Mouse (Mus musculus): ENCODE results near the gene Abca1.

Gene Abca1

DNA sequence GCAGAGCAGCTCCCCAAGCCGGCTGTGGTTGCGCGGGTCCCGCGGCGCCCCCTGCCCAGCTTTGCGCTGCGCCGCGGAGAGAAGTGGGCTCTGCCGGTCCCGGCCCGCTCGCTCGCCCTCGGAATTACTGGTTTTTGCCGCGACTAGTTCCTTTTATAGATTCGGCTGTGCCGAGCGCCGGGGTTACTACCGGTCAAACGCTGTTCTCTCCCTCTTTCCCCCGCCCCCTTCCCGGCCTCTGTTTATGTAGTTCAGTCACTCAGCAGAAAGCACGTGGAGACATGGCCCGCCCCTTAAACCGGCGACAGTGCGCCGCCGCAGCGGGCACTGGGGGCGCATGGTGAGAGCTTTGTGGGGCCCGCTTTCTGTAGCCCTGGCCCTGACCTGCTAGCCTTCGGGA lies at the start of gene Abca1:
Gene Abca1 (minus strand): TSS at position 129 of the 400 bp plus-strand sequence.
- DNase-seq (ENCODE audit: low spot score): peak; percentile 92

GRCm38 (mm10) chr4:53204482-53204881 lies 44.8 kb upstream of the Abca1 start:
- no peak for DNase-seq (ENCODE audit: low spot score)

GRCm38 (mm10) chr4:53203595-53204400 lies 44.1 kb upstream of the Abca1 start:
- DNase-seq (ENCODE audit: low spot score): no peak

DNA sequence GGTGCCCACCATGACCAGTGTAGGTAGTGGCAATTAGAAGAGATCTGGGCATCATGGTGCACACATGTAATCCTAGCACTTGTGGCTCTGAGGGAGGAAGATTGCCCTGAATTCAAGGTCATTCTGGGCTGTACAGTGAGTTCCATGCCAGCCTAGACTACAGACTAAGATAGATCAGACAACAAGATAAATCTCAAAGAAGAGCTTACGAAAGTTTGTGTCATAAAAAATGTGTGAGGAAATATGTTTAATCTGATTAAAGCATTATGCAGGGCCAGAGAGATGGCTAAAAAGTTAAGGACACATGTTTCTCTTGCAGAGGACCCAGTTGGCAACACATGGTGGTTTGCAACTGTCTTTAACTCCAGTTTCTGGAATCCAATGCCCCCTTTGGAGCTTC lies 40.6 kb upstream of the Abca1 start:
- DNase-seq (ENCODE audit: low spot score): no peak

DNA sequence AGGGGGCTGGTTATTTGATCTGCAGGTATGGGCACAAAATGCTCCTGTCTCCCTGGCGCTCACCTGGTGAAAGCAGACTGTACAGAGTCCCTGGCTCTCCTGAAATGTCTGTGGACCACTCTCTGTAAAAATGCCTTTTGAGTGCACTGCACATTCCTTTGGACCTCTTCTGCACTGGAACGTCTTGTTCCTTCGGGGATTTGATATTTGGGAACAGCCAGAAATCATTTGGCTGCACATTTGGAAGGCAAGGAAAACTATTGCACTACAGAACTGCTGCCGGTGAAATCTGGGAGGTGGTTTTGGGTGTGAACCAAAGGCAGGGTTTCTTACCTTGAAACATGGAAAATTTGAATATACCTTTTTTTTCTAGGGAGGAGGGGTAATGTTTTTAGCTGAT lies 38.1 kb upstream of the Abca1 start:
- no peak for DNase-seq (ENCODE audit: low spot score)

DNA sequence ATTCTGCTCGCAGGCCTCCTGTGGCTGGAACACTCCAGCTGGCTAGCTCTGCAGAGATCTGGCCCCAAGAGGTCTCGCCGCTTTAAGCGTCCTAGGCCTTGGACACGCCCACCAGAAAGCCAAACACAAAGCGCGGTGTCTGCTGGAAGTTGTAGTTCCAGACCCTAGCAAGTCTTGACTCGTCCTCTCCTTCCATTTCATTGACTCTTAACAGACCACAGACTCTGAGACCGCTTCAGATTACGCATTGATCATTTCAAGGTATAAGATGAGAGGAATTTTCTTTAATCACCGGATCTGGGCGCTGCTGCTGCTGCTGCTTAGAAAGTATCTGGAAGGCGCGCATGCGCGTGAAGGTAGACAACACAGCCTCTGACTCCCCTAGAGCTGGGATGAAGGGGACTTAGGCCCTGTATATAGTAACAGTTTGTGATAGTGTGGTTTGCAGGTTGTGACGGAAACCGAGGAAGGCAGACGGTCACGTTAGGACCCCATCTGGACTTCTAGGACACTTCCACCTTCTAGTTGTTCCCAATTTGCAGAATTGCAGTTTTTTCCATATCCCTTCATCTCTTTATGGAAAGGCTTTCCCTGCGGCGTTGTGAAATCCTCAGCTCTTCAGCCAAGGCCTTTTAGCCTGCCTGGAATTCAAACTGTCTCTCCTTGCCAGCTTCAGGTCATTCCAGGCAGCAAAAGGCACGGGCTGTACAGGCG lies 36.5 kb upstream of the Abca1 start:
- DNase-seq (ENCODE audit: low spot score): peak; percentile 87

DNA sequence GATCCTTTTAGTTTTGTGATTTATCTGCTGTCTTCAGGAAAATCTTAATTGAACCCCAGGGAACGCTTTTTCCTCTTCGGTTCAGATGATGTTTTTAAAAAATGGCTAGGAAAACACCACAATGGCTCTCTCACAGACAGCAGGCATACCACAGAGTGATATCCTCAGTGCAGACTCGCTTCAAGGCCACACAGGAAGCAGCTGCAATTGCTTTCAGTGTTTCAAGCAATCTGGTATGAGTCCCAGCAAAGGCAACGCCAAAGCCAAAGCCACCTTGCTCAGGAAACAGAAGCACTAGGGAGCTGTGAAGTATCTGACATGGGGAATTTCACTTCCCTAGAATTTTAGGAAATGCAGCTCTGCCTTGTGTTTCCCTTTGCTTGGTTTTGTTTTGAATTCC lies 27.4 kb upstream of the Abca1 start:
- DNase-seq (ENCODE audit: low spot score): peak; percentile 26

DNA sequence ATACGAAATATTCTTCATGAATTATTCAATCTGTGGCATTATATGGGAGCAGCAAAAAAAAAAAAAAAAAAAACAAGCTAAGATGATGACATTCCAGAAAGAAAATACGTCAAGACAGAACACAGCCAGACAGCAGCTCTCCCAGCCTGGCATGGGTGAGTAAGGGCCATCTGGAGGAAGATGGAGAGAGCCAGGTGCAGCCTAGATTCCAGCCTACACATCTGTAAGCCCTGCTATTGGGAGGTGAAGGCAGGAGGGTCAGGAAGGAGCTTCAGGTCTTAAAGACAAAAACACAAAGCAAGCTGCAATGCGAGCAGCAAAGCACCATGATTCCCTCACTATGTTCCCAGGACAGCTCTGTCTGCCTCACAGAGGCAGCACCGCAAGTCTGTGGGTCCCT lies 26.9 kb upstream of the Abca1 start:
- no peak for DNase-seq (ENCODE audit: low spot score)

GRCm38 (mm10) chr4:53186141-53186540 lies 26.4 kb upstream of the Abca1 start:
- DNase-seq (ENCODE audit: low spot score): no peak

DNA sequence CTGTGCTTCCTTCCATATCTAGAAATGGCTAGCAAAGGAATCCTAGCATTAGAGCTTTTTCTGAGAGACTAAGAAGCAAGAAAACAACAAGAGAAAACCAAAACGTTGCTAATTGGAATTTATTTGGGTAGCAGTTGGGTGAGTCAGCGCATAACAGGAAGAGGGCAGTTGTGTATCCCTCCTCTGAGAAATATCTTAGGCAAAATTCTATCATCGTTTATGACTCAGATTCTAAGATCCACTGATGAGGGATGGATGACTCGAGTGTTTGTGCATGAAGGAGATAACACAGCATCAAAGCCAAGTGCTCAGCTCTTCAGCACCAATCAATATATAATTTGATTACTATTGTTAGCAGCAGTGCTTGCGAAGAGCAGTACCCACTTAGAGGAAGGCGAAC lies 21.8 kb upstream of the Abca1 start:
- no peak for DNase-seq (ENCODE audit: low spot score)

DNA sequence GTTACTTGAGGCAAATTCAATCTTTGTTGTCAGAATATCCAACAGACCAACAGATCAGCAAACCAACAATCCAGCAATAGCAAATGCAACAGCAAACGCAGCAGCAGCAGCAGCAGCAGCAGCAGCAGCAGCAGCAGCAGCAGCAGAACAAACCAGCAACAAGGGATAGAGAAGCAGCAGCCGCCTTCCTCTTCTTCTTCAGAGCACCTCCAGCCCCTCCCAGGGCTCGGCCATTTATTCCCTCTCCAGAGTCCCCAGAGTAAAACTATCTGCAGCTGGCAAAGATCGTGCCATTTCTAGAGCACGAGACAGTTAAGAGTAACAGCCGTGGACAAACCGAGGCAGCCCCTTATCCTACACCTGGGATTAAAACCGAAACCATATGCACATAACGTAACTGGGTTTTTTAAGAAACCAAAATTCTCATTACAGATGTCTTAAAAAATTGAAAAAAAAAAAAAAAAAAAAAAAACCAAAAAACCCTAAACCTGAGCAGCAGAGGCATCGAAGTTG lies 19.7 kb upstream of the Abca1 start:
- DNase-seq (ENCODE audit: low spot score): no peak

GRCm38 (mm10) chr4:53178489-53178888 lies 18.8 kb upstream of the Abca1 start:
- no peak for DNase-seq (ENCODE audit: low spot score)

DNA sequence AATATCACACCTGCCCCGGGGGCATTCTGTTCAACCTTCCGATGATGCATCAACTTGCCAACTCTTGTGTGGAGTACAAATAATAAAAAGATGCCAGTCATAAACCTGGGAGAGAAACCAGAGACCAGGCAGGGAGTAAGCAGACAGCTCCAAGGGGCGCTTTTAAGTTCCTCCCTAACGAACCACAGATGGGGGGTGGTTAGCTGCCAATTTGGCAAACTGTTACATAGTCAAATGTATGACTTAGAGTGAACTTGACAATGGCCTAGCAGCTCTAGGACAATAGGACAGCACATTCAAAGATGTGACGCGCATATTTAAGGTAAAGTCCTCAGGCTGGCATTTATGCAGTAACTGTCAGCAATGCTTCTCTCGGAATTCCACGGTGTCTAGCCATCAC lies 18.0 kb upstream of the Abca1 start:
- no peak for DNase-seq (ENCODE audit: low spot score)

DNA sequence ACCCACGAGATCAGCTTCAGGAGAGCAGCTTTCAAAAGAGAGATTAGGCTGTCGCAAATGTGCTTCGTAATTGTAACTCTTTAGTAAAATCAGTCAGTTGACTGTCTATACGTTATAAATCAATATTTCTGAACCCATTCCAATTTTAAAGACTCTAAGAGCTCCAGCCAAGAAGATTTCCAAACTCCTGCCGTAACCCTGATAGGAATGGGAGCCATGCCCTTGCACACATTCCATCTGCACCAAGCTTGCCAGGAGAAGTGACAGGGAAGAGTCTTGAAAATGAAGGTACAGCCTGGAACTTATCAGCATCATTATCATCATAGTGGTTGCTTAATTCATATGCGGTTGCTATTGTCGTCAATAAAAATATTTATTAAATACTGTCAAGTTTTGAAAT lies 15.2 kb upstream of the Abca1 start:
- DNase-seq (ENCODE audit: low spot score): no peak

DNA sequence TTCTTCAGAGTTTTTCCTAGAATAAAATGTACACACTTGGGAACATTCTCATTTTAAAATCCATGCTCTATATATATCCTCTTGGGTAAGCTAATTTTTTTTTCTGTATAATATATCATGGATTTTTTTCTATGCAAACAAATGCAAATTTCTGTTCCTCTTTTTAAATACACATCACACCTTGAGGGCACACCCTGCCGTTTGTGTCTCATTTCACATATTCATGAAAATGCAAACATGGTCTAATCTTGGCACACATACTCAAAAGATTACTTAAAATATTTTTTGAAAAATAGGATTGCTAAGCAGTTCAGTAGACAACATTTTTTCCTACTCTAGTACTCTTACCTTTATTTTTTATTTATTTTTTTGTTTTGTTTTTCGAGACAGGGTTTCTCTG lies 10.7 kb upstream of the Abca1 start:
- no peak for DNase-seq (ENCODE audit: low spot score)

GRCm38 (mm10) chr4:53165231-53165630 lies 5.5 kb upstream of the Abca1 start:
- no peak for DNase-seq (ENCODE audit: low spot score)

DNA sequence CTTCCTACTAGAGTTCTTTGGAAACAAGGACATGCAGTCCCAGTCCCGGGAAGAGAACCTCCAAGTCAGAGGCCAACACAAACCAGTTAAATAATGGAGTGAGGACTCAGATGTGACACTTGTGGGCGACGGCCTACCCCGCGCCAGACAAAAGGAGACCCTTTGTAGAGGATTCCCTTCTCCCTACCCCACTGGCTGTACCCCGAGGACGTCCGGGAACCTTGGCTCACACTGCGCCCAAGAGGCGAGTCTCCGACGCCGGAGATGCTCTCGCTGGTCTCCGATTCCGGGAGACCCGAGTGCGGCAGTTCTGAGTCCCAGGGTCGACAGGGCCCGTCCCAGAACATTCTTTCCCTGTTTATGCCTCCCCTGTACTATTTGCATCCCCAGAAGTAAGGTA lies 519 bp downstream of the Abca1 start:
- no peak for DNase-seq (ENCODE audit: low spot score)

GRCm38 (mm10) chr4:53158634-53159033 lies 1.1 kb downstream of the Abca1 start:
- DNase-seq (ENCODE audit: low spot score): peak; percentile 77

DNA sequence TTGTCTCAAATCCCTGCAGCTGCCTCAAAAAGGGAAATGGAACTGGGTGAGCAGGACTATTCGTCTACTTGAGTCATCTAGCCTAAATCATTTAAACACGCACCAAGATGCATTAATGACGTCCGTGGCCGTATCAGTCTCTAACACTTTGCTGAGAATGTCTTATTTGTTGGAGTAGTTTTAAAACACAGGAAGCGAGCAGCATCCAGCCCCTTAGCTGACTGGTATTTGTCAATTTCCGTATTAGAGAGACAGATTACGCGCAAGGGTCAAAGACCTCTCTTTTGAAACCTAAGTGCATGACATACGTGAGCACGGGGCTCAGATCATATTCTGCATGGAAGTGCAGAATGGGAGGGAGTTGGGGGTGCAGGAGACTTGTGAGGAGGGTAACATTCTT lies 4.2 kb downstream of the Abca1 start:
- no peak for DNase-seq (ENCODE audit: low spot score)

GRCm38 (mm10) chr4:53153711-53154110 lies 6.0 kb downstream of the Abca1 start:
- DNase-seq (ENCODE audit: low spot score): no peak

GRCm38 (mm10) chr4:53153061-53153460 lies 6.6 kb downstream of the Abca1 start:
- no peak for DNase-seq (ENCODE audit: low spot score)

DNA sequence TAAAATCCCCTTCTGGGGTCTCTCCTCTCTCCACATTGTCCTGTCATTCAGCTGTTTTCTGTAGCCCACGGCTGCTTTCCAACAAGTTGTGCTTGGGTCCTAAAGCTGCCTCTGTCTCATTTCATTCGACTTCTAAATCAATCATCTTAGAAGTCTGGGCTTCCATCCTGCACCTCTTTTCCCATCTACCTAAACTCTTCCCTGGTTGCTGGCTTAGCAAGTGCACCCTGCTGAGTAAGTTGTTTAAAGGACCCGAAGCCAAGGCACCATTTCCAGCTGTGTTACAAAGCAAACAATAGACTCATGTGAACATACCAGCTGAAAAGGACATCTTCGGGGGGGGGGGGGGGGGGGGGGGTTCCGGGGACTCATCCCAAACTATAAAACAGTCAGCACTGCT lies 7.0 kb downstream of the Abca1 start:
- DNase-seq (ENCODE audit: low spot score): no peak

- DNase-seq (ENCODE audit: low spot score): no peak
Measured at GRCm38 (mm10) chr4:53150516-53150915, 9.2 kb downstream of the Abca1 start.

Data from yolk sac, embryonic 10.5 days (tissue).